Mouse (Mus musculus) left cerebral cortex, adult 9 months (tissue): ENCODE results near the gene Pvalb.

Source experiments
- DNase-seq, 2 experiments: peaks; one replicate each; pipeline ENCODE4 v3.0.0; 2022; ENCODE audit warnings: low spot score in 2 of 2

The Pvalb gene

GRCm38 (mm10) chr15:78206312-78206711 is at the start of gene Pvalb:
Gene Pvalb (minus strand): TSS chr15:78206400.
- no peak for DNase-seq

GRCm38 (mm10) chr15:78254751-78255150 is 48.6 kb upstream of the Pvalb start:
- peak in 1 of 2 experiments; percentile 64 for DNase-seq

DNA sequence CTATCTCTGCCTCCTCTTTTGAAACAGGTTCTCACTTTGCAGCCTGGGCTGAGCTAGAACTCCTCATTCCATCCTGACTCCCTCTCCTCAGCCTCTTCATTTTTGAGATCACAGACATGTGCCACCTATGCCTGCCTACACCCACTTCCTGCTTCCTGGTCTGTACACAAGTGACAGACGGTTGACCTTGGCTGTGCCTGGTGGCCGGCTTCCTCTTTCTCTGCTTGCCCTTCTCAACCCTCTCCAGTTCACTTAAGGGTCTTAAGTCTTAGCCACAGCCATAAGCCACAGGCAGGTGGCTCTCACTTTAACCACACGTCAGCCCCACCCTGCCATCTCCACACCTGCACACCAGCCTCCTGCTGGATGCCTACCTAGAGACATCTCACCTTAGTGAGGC is 42.2 kb upstream of the Pvalb start:
- DNase-seq = no peak

DNA sequence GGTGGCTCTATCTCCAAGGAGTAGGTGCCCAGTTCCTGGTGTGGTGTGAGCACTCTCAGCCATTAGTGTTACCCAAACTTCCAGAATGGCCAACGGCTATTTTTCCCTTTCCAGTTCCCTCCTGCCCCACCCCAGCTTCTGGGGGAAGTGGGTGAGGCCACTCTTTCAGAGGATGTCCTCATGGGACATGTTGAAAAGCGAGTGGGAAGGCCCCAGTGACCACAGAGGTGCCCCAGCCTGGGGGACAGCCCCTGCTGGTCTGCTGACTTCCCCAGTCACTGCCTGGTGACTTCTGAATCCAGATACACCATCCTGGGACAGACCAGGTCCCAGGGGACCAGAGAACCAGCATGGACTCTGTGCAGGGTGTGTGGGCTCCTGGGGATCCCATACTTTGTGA is 41.5 kb upstream of the Pvalb start:
- DNase-seq = no peak

DNA sequence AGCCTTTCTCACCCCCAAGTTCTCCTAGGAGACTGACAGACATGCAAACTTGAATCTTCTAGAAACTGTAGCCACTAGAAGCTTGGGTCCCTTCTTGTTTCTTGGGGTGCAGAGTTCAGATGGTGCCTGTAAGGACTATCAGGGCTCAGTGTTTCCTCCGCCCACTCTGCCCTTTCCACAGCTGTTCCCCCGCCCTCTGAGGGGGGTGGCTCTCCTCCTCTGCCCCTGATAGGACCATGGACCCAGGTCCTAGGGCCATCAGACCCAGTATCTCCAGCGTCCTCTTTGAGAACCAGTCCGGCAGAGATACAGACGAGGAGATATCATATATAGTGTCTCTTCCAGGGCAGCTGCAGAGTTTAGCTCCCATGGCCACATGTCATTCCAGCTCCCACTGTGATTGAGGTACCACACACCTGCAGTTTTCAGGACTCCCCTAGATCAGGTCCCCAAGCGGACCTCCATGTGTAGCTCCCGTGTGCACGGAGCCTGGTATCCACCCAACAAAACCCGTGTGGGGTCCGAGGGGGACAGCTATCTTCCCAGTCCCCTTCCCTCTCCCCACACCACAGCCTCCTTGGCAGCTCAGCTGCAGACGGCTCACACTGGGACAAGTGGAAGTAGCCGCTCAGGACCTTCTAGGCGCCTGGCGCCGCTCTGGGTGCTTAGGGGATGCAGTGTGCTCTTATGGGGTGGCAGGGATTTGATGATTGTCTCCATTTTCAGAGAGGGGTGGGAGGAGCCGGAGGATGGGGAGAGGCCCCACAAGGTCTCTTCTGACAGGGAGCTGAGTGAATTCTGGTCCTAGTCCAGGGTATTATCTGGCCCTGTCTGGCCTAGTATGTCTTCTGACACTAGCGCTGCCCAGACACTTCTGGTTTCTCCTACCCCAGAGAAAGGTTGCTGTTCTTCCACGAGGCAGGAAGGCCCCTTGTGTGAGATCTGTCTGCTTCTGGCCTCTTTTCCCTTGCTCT is 40.2 kb upstream of the Pvalb start:
- no peak for DNase-seq

- no peak for DNase-seq
Observed at GRCm38 (mm10) chr15:78244695-78245492, 38.7 kb upstream of the Pvalb start, which contains the start of gene Ncf4. Gene Ncf4 (plus strand): TSS chr15:78244801.

DNA sequence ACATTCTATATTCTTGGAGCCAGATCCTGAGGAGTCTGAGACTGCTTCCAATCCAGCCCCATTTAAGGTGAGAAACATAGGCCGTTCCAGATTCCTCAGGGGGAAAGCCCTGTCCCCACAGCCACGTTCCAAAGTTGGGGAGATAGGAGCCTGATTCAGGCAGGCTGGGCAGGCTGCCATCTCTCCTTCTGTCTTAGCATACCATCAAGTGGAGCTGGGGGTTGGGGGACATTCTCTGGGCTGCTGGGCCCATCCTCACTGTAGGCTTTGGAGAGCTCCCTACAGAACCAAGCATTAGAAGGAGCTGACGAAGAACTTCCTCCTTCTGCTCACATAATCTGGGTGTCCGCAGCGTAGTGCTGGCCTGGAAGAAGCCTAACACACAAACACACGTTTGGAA is 37.6 kb upstream of the Pvalb start:
- DNase-seq = peak in 1 of 2 experiments; percentile 21

DNA sequence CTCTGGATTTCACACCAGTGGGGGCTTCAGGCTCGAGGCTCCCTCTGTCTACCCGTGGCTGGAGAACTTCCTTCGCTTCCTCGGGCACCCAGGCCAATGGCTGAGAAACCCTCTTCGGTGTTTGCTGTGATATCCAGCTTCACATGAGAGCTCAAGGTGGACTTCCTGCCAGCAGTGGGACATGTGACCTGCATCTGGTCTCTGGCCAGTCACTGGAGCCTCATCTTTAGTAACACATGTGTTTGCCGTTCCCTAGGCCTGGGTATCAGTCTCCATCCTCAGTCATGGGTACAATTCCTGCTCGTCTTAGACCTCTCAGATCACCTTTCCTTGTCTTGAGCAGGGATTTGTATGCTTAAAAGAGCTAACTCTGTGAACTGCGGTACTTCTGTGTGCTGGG is 36.9 kb upstream of the Pvalb start:
- DNase-seq = no peak

- DNase-seq = no peak
Observed at GRCm38 (mm10) chr15:78241335-78241734, 35.1 kb upstream of the Pvalb start.

GRCm38 (mm10) chr15:78239956-78240617 is 33.9 kb upstream of the Pvalb start:
- DNase-seq = no peak

- DNase-seq = peak in 1 of 2 experiments; percentile 58
Observed at GRCm38 (mm10) chr15:78239453-78239852, 33.3 kb upstream of the Pvalb start.

- no peak for DNase-seq
Observed at GRCm38 (mm10) chr15:78234823-78235509, 28.8 kb upstream of the Pvalb start.

DNA sequence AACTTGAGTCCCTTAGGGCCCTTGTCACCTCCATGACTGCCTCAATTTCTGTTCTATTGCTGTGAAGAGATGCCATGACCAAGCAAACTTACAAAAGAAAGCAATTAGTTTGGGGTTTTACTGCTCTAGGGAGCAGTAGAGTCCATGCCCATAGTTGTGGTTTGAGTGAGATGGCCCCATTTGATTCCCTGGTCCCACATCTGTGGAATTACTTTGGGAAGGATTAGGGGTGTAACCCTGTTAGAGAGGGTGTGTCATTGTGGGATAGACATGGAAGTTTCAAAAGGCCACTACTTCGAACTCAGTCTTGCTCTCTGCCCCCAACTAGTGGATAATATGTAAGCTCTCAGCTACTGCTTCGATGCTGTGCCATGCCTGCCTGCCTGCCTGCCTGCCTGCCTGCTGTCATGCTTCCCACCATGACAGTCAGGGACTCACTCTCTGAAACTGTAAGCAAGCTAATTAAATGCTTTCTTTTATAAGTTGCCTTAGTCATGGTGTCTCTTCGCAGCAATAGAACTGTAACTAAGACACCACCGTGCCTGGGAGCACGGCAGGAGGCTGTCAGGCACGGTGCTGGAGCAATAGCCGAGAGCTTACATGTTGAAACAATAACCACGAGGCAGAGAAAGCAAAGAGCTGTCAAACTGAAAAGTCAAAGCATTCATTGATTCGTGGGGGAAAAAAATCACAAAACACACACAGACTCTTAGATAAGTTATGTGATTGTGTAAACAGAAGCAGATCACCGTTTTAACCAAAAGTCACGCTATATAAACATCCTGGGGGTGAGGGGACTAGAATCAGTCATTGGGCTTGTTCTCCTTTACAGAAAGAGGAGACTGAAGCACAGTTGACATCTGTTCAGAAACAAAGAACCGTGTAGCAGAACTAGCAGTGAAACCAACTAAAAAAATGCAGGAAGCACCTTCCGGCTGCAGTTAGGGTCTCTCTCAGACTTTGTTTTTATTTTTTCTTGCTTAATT is 25.4 kb upstream of the Pvalb start:
- DNase-seq = no peak

DNA sequence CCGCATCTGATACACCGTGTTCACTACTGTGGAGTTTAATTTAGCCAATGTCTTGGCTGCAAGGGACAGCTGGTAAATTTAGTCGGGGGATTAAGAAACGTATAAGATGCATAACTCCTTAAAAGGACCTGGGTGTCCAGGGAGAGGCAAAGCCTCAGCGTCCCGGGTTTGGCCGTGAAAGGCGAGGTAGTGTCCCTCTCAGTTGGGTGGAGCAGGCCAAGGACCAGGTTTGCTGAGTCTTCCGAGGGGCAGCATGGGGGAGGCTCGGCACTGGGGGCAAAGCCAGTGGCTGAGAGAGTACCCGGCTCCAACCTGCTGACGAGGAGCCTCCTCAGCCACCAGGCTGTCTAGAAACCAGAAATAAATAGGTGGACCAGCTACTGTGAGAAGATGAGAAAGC is 21.6 kb upstream of the Pvalb start:
- no peak for DNase-seq

DNA sequence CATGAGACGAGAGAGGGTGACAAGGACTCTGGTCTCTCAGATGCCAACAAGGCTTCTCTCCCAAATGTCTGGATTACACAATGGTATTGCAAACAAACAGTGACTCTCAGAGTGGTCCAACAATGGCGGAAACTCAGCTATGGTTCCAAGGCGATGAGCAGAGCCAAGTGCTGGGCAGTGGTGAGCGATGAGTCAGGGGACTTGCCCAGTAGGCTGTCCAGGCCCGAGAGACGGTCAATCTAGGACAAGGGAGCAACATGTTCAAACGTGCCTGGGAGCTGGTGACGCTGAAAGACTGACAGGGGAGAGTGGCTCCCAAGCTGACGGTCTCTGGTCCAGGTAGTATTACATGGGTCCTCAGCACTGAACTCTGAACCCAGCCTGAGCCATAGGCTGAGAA is 9.1 kb upstream of the Pvalb start:
- DNase-seq = no peak

DNA sequence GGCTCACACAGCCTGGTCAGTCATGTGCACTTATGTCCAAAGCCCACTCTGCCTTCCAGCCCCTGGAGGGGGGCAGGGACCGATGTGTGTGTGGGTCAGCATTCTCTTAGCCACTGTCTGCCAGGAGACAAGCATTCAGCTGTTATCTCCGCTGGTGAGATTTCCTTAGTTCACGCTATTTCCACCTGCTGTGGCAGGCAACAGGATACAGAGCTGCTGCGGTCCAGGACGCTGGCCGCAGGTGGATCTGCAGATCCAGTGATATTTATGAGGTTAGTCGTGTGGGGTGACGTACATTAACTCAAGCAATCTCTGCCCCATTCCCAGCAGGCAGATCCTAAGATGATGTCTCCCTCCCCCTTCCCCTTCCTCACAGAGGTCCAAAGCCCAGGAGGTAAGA is 5.2 kb upstream of the Pvalb start:
- no peak for DNase-seq

GRCm38 (mm10) chr15:78210203-78210602 is 4.0 kb upstream of the Pvalb start:
- no peak for DNase-seq

DNA sequence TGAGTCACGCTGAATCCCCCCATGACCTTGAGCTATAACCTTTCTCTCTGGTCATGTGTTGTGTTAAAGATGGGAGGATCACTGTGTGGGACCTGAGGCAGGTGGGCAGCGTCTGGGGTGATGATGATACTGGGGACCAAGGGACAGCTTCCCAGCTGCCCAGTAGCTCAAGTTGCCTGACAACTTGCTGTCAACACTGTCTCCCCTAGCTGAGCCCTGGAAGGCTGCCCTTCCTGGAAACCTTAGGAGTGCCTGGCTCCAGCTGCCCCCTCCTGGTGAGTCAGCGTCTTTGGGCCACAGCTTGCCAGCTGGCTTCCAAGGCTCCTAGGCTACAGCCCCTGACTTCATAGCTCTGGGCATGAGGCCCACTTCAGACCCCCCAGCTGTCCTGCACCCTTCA is 1.0 kb downstream of the Pvalb start:
- no peak for DNase-seq

DNA sequence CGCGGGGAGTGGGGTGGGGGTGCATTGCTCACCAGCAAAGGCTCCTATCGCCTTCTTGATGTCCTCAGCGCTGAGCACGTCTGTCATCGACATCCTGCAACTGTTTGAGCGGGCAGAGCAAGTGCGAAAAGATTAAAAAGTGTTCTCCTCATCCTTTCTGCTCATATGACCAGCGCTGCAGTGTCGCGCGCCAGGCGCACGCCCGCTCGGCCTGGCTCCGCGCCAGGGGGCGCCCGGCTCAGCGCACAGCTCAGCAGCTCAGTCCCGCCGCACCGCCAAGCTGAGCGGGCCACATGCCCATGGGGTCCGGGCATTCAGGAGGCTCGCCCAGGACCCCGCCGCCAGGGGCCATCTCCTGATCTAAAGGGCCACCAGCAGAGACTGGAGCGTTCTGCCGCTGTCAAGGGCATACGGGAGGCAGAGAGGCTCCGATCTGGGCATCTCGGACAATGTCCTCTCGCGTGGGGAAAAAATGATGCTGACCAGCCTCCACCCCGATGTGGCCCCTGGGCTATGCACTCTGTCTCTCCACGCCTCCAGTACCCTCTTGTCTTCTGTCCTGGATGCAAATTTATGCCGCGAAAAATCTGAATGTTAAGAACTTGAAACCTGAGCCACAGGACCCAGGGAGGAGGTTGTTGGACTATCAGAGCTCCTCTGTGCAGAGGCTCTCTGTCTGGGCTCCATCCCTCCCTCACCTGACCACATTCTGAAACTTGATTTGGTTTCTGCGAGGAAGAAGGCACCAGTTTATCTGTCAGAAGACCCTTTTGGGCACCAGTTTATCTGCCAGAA is 1.9 kb downstream of the Pvalb start:
- no peak for DNase-seq
